Mouse (Mus musculus) heart, postnatal 25 days (tissue): ENCODE data around the gene Ntn5. TPM values are rescaled to one million over a fixed set of nuclear protein-coding genes. Genes with fewer than 3 reads are reported as not detected.

Experiments
- DNase-seq: peaks from one replicate; pipeline ENCODE4 v3.0.0; 2022; ENCODE audit warnings: low spot score
- intact Hi-C: fragments of 180-260 bp; cut with DNase I; formaldehyde crosslinking; loops from one replicate; pipeline ENCODE4 v1.15.1; 2025
- total RNA-seq, 2 experiments: library from RNA; stranded (reverse); gene quantifications; 2 replicates each; pipeline ENCODE4 v1.2.3; 2021

Gene Ntn5
- total RNA-seq, 2 experiments from 2014 or later, result 0.14 to 0.29 TPM

- intact Hi-C loops, result loop anchor here (10.0 kb wide), 1 partner anchor 855 kb away; the partner anchor contains the start of gene Ptov1
- DNase-seq, result no peak
Observed at GRCm38 (mm10) chr7:45719738-45720412, 36.1 kb downstream of the Ntn5 start.

GRCm38 (mm10) chr7:45720413-45721233 lies 36.8 kb downstream of the Ntn5 start, which contains the start of gene Fam83e:
Fam83e (plus strand) TSS chr7:45721212.
- intact Hi-C loops, result no loop called here
- DNase-seq, result no peak

DNA sequence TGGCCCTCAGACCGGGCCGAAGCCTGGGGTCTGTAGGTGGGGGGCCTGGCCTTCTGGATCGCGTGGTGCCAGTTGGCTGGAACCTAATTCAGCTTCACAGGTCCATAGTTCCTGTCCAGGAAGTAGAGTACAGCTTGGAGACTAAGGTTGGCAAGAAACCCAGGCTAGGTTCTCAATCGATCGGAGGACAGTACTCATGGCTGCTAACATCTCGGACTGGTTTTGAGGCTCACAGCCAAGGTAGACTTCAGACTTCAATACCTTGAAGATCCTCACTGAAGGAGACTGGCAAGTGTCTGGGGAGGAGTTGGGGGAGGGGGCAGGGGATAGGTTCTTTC lies 37.4 kb downstream of the Ntn5 start:
- no peak for DNase-seq

GRCm38 (mm10) chr7:45721642-45722347 lies 38.0 kb downstream of the Ntn5 start:
- no peak for DNase-seq
- intact Hi-C loops, result no loop called here

More for the DNA sequence above, 37.4 kb downstream of the Ntn5 start:
- intact Hi-C loops, result no loop called here

GRCm38 (mm10) chr7:45722348-45722713 lies 38.5 kb downstream of the Ntn5 start:
- intact Hi-C loops, result no loop called here
- no peak for DNase-seq

DNA sequence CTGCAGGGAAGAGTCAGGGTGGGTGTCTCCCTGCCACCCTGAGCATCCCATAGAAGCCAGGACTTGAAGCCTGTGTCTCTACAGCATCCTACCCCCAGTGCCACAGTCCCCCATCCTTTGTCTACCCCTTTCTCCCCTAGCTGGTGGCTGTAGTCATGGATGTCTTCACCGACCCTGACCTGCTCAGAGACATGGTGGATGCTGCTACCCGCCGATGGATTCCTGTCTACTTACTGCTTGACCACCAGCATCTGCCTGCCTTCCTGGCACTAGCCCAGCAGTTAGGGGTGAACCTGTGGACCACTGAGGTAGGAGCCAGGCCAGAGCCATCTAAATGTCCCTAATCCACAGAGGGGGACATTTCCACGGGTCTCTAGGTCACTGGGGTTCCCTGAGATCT lies 39.5 kb downstream of the Ntn5 start:
- no peak for DNase-seq
- intact Hi-C loops, result no loop called here

DNA sequence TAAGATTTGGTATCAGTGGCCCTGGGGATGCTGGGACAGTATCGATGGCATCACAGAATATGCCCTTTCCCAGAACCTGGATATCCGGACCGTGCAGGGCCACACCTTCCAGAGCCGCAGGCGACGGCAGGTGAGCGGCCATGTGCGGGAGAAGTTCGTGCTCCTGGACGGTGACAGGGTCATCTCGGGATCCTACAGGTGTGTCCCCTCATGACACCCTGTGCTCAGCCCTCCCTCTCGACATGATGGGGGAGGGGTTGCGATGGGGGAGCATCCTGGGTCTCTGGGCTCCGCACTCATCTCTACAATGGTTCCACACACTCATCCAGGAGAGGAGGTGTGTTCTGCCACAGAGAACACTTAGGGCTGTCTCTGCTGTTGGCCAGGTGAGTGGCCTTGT lies 40.0 kb downstream of the Ntn5 start:
- intact Hi-C loops, result no loop called here
- DNase-seq, result no peak

DNA sequence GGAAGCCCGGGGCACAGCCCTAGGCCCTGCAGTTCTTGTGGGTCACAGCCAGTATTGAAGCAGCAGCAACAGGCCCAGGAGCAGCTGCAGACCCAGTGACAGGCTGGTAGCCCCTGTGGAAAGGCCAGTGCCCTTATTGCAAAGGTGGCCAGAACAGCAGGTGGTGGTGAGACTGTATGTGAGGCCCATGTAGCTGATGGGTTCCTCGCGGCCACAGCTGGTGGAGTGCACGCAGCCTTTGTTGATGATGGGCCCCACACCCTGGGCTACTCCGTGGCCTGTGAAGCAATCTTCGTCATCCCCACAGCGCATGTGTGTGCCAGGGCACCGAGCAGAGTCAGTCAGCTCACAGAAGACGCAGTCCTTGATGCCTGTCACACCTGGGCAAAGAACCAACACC lies 41.3 kb downstream of the Ntn5 start:
- intact Hi-C loops, result no loop called here
- no peak for DNase-seq

DNA sequence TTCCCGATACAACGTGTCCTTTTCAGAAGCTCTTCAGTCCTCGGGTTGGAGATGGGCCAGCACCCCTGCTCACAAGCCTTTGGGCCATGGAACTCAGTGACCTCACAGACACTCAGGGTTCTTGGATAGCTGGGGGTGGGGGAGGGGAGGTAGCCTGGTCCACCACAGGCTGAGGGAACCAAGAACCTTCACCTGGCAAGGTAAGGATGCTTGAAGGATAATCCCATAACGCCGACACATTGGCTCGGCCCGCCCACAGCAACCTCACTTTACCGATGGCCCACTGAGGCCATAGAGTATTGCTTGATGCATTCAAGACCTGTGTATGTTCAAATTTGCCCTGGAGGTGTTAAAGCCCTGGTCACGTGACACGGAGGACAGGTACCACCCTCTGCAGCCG lies 41.9 kb downstream of the Ntn5 start, which contains the start of gene Spaca4:
TSS of gene Spaca4 (minus strand) at position 101 of the 400 bp plus-strand sequence.
- intact Hi-C loops, result no loop called here
- DNase-seq, result no peak

- DNase-seq, result no peak
- intact Hi-C loops, result no loop called here
Observed at GRCm38 (mm10) chr7:45726419-45726818, 42.6 kb downstream of the Ntn5 start.

DNA sequence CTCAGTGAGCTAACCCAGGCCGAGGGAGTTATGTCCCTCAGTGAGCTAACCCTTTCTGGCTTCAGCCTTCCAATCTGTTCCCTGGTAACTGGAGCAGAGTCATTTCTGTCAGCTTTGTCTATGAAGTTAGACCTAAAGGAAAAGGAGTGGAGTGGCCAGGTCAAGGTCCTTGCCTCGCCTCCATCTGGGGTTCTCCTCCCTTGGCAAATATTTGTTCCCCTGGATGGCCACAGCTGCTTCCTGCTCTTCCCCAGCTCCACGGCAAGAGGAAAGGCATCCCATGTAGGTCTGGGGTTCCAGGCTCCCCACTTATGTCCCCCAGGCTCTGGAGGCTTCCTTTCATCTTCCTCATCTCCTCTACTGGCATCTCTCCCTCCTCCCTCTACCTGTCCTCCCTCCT lies 43.8 kb downstream of the Ntn5 start:
- intact Hi-C loops, result no loop called here
- no peak for DNase-seq

DNA sequence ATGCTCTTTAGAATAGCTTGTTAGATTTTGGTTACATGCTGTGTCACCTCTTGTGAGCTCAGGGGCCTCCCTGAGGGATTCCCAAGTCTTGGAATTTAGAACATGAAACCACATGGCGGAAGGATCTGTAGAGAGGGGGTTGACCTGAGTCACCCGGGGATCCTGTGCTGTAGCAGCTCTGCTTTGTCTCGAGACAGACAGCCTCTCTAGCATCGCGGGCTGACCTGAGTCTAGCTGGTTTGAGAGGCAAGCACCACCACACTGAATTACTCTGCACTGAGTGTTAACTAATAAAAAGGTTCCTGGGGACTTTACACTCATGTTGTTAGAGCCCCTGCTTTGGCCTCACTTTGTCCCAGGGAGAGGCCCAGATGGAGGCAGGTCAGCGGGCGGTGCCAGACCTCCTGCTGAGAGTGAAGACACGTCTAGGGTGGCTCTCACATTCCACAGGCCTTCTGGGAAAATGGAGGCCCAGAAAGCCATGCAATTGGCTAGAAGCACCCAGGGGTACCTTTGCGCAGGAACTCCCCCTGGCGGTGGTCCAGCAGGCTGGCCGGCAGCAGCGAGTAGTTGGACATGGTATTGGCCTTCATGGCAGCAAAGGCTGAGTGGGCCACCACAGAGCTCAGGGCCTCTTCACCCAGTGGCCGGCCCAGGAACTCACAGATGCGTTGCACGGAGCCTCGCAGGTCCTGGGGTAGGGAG lies 47.1 kb downstream of the Ntn5 start:
- intact Hi-C loops, result no loop called here
- DNase-seq, result no peak

DNA sequence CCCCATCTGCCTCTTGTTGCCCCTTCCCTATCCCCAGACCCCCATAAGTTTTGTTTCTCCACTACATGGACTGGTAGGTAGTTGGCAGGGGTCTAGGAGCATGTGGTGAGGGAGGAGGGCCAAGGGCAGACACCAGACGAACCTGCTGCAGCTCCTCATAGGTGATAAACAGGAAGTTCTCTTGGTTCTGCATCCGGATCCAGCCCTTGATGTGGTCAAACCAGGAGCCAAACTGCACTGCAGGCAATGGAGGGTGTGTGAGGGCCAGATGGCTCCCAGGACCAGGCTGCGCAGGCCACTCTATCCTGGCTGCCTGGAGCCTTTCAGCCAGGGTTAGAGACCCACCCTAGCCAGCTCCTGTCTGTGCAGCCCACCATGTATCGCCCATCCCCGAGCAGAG lies 49.7 kb downstream of the Ntn5 start:
- intact Hi-C loops, result no loop called here
- no peak for DNase-seq

DNA sequence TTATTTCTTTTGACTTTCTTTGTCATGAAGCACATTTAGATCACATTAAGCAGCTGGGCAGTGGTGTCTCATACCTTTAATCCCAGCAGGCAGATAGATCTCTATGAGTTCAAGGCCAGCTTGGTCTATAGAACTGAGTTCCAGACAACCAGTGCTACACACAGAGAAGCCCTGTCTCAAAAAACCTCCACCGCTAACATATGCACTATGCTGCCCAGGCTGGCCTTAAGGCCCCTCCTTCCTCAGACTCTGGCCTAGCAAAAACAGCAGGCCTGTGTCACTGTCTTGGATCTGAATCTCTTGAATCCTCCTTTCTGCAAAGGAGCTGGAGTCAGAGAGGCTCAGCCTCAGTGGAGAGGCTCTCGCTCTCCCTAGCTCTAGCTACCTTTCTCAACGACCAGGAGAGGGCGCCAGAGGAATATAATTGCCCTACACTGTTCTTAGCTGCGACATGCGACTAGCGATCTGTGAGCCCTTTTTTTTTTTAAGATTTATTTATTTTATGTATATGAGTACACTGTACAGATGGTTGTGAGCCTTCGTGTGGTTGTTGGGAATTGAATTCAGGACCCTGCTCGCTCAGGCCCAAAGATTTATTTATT lies 55.4 kb downstream of the Ntn5 start:
- no peak for DNase-seq
- intact Hi-C loops, result loop anchor here (1.0 kb wide), 2 partner anchors 62 to 196 kb away; no protein-coding TSS in a partner anchor

DNA sequence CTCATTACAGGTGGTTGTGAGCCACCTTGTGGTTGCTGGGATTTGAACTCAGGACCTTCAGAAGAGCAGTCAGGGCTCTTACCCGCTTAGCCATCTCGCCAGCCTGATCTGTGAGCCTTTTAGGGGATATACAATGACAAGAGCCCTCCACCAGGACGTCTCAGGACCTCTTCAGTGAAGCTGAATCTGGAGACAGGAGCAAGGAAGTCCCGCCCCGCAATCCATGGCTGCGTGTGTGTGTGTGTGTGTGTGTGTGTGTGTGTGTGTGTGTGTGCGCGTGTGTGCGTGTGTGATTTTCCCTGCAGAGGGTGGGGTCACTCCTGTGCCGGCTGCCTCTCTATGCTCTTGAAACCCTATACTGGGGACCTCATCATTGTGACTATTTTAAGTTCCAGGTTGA lies 56.0 kb downstream of the Ntn5 start:
- intact Hi-C loops, result loop anchor here (1.0 kb wide), 2 partner anchors 61 to 195 kb away; no protein-coding TSS in a partner anchor
- DNase-seq, result no peak

DNA sequence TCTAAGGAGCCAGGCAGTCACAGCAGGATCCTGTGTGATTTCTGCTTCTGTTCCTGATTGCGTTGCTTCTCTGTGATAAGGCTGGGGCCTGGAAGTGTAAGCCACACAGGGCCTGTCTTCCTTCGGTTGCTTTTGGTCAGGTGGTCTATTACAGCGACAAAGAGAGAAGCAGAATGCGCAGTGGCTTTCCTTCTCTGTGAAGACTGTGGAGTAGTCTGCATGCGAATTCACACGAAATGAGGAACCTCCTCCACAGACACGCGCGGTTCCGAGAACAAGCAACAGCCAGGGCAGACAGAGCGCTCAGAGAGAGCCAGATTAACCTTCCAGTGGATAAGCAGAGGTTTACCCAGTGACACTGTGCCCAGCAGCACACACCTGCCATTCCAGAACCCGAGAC lies 57.5 kb downstream of the Ntn5 start:
- intact Hi-C loops, result no loop called here
- DNase-seq, result no peak

GRCm38 (mm10) chr7:45741777-45742176 lies 58.0 kb downstream of the Ntn5 start:
- intact Hi-C loops, result no loop called here
- DNase-seq, result no peak

DNA sequence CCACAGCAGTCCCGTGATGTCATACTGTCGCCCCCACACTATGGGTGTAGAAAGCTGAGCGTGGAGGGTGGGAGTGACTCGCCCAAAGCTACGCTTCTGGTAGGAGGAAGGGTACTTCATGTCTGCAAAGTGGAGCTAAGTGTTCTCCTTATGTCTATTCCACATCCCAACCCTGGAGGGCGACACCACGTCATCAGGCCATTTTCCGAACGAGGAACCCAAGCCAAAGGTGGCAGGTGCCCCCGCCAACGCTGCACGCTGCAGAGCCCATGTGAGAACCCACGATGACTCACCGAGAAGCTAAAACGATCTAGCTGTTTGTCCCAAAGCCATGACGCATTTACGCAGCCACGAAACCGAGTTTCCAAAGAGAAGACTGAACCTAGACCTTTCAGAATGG lies 58.5 kb downstream of the Ntn5 start:
- DNase-seq, result no peak

More for the DNA sequence above, 58.5 kb downstream of the Ntn5 start:
- intact Hi-C loops, result no loop called here
